Mouse (Mus musculus): ENCODE results near the gene Epb41l3. TPM values are rescaled to one million over a fixed set of nuclear protein-coding genes. Genes with fewer than 3 reads are reported as not detected.

Gene Epb41l3
- polyA plus RNA-seq, 1 experiment from 2014 or later: 13.2 TPM

DNA sequence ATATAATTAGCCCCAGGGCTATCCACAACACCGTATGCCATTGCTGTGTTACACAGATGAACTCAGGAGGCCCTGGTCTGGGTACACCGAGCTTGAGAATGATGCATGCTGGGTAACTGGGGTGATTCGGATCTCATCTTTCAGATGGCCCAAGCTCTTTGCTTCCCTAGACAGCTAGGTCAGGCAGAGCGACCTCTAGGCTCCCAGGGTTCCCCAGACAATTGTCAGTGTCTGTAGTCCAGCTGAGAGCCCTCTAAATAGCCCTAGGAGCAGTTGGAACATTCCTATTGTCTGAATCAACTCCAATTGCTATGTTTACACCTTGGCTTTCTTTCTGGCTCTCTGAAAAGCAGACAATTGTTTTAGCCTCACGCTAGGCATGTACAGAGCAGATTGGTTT is 201.9 kb downstream of the Epb41l3 start:
- Histone ChIP-seq H3K4me2 (no peak overlapping the region), H3K36me3 (no peaks in the 10 kb centered on the region), H3K4me3 (no peak overlapping the region), H3K27ac (no peak overlapping the region), H3K27me3 (replicated peaks) (no peaks in the 10 kb centered on the region), H3K4me1 (no peaks in the 10 kb centered on the region), H3K9ac (no peak overlapping the region), H3K9me3 (replicated peaks) (no peaks in the 10 kb centered on the region)
- 60% methylated on average over 5 of the region's 5 CpGs for WGBS (ENCODE audit: insufficient replicate concordance)
- ATAC-seq: no peak

DNA sequence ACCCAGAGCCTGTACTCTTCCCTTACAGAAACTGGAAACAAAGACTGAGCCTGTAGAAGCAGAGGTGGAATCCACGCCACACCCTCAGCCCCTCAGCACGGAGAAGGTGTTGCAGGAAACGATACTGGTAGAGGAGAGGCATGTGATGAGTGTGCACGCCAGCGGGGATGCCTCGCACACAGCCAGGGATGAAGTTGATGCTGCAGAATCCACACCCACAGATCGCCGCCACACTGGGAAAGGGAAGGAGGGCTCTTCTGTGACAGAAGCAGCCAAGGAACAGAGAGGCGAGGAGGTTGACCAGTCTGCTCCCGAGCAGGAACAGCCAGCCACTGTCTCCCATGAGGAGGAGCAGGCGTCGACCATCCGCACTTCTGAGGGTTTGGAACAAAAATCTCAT is 209.0 kb downstream of the Epb41l3 start:
- H3K9ac ChIP-seq: no peak overlapping the region
- no peak for ATAC-seq
- no peak overlapping the region for H3K4me2 ChIP-seq
- H3K4me3 ChIP-seq: no peak overlapping the region
- H3K36me3 ChIP-seq: peaks cover 14% of the 10 kb centered on the region
- no peaks in the 10 kb centered on the region for H3K27me3 ChIP-seq (replicated peaks)
- no peak overlapping the region for H3K27ac ChIP-seq
- H3K4me1 ChIP-seq: no peaks in the 10 kb centered on the region
- H3K9me3 ChIP-seq (replicated peaks): 0 out of 2 replicates have a peak, but pooled peaks cover 16% of the 10 kb centered on the region
- WGBS (ENCODE audit: insufficient replicate concordance): 81% methylated on average over 13 of the region's 13 CpGs

DNA sequence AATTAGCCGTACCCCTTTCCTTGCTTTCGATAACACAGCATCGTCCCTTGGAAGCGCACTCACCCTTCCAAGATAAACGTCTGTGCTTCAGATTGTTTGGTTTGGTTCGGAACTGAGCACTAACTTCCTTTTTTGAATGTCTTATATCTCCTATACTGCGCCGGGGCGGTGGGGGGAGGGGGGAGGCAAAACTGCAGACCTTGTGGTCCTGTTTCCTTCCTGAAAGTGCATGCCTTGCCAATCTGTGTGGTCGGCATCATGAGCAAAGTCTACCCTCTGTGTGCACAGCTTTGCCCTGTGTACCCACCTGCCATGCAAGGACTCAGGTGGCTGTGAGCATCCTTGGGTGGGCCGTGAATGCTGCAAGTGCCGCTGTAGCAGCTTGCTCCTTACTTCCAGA is 212.6 kb downstream of the Epb41l3 start:
- no peak overlapping the region for H3K4me3 ChIP-seq
- 53% methylated on average over 12 of the region's 12 CpGs for WGBS (ENCODE audit: insufficient replicate concordance)
- H3K36me3 ChIP-seq: peaks cover 14% of the 10 kb centered on the region
- ATAC-seq: no peak
- H3K9ac ChIP-seq: no peak overlapping the region
- H3K27ac ChIP-seq: no peak overlapping the region
- H3K9me3 ChIP-seq (replicated peaks): 0 out of 2 replicates have a peak, but pooled peaks cover 10% of the 10 kb centered on the region
- H3K4me2 ChIP-seq: no peak overlapping the region
- H3K4me1 ChIP-seq: no peaks in the 10 kb centered on the region
- H3K27me3 ChIP-seq (replicated peaks): no peaks in the 10 kb centered on the region

DNA sequence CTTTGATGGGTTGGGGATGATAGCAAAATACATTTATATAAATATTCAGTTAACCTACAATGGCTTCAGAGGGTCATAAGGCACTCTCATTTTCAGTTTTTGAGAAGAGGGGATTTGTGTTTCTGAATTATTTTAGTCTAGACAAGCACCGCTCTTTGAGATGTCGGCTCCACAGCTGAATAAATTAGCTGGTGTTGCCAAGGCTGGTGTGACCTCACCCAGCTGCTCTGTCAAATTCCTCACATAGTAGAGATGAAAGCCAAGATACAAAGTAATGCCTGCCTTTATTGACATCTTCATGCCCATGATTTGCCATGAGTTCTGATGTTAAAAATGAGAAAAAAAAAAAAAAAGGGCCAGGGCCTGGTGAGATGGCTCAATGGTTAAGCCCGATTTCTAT is 214.8 kb downstream of the Epb41l3 start:
- Histone ChIP-seq H3K4me1 (no peaks in the 10 kb centered on the region), H3K27me3 (replicated peaks) (no peaks in the 10 kb centered on the region), H3K4me2 (no peak overlapping the region), H3K9me3 (replicated peaks) (0 out of 2 replicates have a peak, but pooled peaks cover 10% of the 10 kb centered on the region), H3K4me3 (no peak overlapping the region), H3K36me3 (peaks cover 14% of the 10 kb centered on the region), H3K9ac (no peak overlapping the region), H3K27ac (no peak overlapping the region)
- WGBS (ENCODE audit: insufficient replicate concordance): 69% methylated on average over 3 of the region's 3 CpGs
- ATAC-seq: no peak

DNA sequence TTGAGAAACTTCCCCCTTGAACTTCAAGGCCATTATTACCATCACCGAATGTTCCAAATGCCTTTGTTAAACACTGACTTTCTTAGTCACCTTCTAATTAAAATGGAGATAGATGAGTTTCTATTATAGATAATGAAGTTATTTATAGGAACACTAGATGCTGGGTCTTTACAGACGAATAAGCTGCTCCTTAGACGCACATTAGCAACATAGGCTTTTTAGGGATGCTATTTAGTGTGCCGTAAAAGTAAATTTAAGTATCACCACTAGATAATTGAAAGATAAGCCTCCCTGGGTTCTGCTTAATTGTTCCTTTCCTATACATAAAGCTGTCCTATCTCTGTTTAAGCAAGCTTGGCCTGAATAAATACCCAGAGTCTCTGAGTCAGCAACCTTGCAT is 226.1 kb downstream of the Epb41l3 start:
- no peaks in the 10 kb centered on the region for H3K9me3 ChIP-seq (replicated peaks)
- H3K4me1 ChIP-seq: no peaks in the 10 kb centered on the region
- no peak for ATAC-seq

DNA sequence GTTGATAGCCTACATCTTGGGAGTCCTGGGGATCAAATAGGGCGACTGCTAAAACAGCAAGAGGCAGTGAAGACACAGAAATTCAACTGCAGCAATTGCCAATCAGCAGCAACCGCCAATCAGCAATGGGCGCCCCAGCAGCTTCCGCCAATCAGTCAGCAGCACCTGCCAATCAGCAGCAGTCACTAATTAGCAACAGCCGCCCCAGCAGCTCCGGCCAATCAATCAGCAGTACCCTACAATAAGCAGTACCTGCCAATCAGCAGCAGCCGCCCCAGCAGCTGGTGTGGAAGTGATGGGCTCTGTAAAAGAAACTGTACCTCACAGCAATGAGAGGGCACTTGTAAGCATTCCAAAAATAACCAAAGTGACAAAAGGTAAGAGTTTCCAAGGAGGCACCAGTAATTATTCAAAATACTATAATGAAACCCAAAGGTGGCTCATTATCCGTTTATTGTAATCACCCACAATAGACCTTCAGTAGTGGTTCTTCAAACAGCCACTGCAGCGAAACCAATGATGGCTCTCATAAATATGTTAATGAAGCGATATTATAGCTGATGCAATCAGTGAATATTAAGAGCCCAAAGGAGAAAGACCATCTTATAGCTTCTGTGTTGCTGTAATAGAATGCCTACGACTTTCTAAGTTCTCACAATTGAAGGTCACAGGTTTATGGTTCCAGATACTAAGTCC is 228.2 kb downstream of the Epb41l3 start:
- Histone ChIP-seq H3K36me3 (no peaks in the 10 kb centered on the region), H3K27ac (no peak overlapping the region)
- WGBS (ENCODE audit: insufficient replicate concordance): 71% methylated on average over 11 of the region's 11 CpGs

More for the DNA sequence above, 226.1 kb downstream of the Epb41l3 start:
- H3K27me3 ChIP-seq (replicated peaks): no peaks in the 10 kb centered on the region
- no peak overlapping the region for H3K27ac ChIP-seq
- WGBS (ENCODE audit: insufficient replicate concordance): 69% methylated on average over 4 of the region's 4 CpGs
- no peak overlapping the region for H3K4me3 ChIP-seq
- H3K9ac ChIP-seq: no peak overlapping the region
- H3K36me3 ChIP-seq: no peaks in the 10 kb centered on the region
- no peak overlapping the region for H3K4me2 ChIP-seq

DNA sequence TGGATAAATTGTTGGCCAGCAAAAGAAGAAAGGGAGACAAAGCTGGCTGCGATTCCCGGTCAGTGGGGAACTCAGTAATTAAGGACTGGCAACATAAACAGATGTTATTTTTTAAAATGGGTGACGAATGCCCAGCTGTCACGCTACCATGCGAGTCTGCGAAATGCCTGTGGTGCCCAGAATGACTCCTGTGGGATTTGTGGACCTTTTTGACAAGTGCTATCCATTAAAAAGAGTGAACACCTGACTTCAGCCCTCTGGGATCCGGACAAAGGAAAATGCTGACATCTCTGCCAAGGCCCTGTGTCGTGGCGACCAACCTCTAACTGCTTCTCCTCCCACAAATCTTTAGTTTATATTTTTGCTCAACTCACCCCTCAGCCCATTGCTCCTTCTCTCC is 232.2 kb downstream of the Epb41l3 start:
- no peak overlapping the region for H3K4me3 ChIP-seq
- H3K9ac ChIP-seq: no peak overlapping the region
- no peaks in the 10 kb centered on the region for H3K4me1 ChIP-seq
- no peaks in the 10 kb centered on the region for H3K27me3 ChIP-seq (replicated peaks)
- no peak overlapping the region for H3K4me2 ChIP-seq
- H3K27ac ChIP-seq: no peak overlapping the region
- H3K36me3 ChIP-seq: no peaks in the 10 kb centered on the region
- no peak for ATAC-seq
- H3K9me3 ChIP-seq (replicated peaks): no peaks in the 10 kb centered on the region
- 75% methylated on average over 9 of the region's 9 CpGs for WGBS (ENCODE audit: insufficient replicate concordance)

More for the DNA sequence above, 228.2 kb downstream of the Epb41l3 start:
- Histone ChIP-seq H3K9me3 (replicated peaks) (no peaks in the 10 kb centered on the region), H3K4me3 (no peak overlapping the region), H3K9ac (no peak overlapping the region), H3K4me1 (no peaks in the 10 kb centered on the region), H3K27me3 (replicated peaks) (no peaks in the 10 kb centered on the region), H3K4me2 (no peak overlapping the region)
- no peak for ATAC-seq

DNA sequence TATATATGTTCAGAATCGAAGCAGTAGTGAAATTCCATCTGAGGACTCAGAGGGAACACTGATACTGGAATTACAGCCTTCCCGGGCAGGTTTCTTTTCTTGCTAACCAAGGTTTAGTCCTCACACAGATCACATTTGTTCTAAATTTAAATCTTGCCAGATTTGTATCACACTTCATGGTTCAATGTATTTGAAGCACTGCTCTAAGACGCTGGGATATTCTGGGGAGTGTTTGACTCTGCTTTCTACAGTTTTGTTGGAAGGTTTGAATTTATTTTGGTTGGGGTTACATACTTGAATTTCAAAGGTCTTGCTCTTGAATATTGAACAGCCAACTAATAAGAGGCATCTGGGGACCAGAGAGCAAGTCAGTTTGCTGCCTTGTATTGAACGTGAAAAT is 234.4 kb downstream of the Epb41l3 start:
- H3K4me2 ChIP-seq: no peak overlapping the region
- H3K27ac ChIP-seq: no peak overlapping the region
- no peaks in the 10 kb centered on the region for H3K36me3 ChIP-seq
- no peaks in the 10 kb centered on the region for H3K9me3 ChIP-seq (replicated peaks)
- 63% methylated on average over 4 of the region's 4 CpGs for WGBS (ENCODE audit: insufficient replicate concordance)
- no peak overlapping the region for H3K4me3 ChIP-seq
- ATAC-seq: no peak
- no peaks in the 10 kb centered on the region for H3K27me3 ChIP-seq (replicated peaks)
- H3K4me1 ChIP-seq: no peaks in the 10 kb centered on the region
- H3K9ac ChIP-seq: no peak overlapping the region

DNA sequence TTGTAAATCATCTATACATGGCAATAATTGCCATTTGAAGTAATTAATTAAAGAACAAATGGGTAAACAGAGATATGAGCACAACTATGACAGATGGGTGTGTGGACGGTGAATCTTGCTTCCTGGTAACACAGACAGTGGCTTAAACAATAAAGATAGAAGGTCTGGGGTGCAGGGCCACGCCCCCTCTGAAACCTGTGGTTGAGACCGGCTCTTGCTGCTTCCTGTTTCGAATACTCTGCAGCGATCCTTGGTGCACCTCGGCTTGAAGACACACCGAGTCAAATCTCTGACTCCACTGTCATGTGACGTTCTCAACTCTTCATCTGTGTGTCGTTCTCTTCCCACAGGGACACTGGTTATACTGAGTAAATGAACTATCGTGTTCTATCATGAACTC is 245.0 kb downstream of the Epb41l3 start:
- Histone ChIP-seq H3K27me3 (replicated peaks) (no peaks in the 10 kb centered on the region), H3K4me3 (no peak overlapping the region), H3K9ac (no peak overlapping the region), H3K9me3 (replicated peaks) (no peaks in the 10 kb centered on the region), H3K4me2 (no peak overlapping the region), H3K4me1 (no peaks in the 10 kb centered on the region), H3K27ac (no peak overlapping the region), H3K36me3 (no peaks in the 10 kb centered on the region)
- no peak for ATAC-seq
- WGBS (ENCODE audit: insufficient replicate concordance): 39% methylated on average over 10 of the region's 10 CpGs

DNA sequence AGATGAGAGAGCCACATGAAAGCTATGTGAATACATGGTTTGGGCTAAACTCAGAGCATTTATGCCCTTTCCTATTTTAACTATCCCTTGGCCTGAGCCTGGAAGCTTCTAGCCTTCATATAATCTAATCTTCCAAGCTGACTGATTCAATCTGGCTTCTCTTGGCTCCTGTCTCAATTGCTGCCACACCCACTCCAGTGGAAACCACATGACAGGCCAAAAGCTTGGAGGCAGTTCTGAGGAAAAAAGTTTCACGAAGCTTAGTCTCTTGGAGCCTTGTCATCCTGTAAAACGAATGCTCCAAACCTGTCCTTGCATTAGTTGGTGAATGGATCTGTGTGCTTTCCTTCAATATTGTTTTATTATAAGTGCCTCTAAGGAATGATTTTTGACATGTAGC is 247.2 kb downstream of the Epb41l3 start:
- no peaks in the 10 kb centered on the region for H3K36me3 ChIP-seq
- H3K9ac ChIP-seq: no peak overlapping the region
- H3K4me2 ChIP-seq: no peak overlapping the region
- H3K4me3 ChIP-seq: no peak overlapping the region
- no peaks in the 10 kb centered on the region for H3K27me3 ChIP-seq (replicated peaks)
- H3K4me1 ChIP-seq: no peaks in the 10 kb centered on the region
- no peak overlapping the region for H3K27ac ChIP-seq
- WGBS (ENCODE audit: insufficient replicate concordance): 75% methylated on average over 2 of the region's 2 CpGs
- H3K9me3 ChIP-seq (replicated peaks): no peaks in the 10 kb centered on the region
- no peak for ATAC-seq

Other genes starting within 250 kb of the Epb41l3 start
- 0.07 and 0.17 TPM in 2 replicates for gene Tmem200c, start 249.1 kb upstream of the Epb41l3 start, polyA plus RNA-seq (2016; fragmentation: Nextera tagmentation; extraction: Ambion mirVana)

Measured in liver, embryonic 12.5 days (tissue).